Mouse (Mus musculus): ENCODE data around the gene Mfap4.

Mfap4 gene

DNA sequence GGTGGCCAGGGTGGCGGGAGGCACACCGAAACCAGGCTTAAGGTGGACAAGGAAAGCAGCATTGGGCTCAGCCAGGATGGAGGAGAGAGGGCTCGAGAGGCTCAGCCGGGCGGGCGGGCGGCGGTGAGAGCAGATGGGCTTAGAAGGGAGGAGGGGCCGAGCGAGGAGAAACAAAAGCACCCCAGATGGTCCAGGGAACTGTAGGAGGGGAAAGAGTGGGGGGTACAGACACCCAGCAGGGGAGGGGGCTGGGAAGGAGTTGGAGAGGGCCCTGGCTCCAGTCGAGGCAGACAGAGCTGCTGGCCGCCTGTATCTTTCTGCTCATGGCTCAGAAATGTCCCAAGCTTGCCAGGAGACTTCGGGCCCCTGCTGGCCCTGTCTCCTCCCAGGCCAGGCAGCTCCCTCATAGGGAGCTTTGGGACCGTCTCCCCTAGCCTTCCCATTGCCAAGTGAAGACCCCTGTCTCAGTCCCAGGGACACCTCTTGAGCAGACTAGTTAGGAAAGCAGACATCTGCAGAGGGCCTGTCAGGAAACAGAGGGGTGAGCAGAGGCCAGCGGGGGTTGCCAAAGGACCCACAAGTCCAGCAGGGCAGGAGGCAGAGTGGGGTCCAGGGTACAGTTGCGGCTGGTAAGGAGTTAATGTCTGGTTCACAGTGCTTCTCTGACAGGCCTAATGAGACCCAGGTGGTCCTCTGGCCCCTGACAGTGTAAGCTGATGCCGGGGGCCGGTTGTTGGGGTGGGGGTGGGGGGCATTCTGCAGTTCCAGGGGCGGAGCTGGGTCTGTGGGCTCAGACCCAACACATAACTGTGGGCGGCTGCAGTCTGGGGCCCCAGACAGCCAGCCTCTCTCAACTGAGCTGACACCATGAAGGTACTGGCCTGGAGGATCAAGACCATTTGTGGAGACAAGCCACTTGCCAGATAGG is at the start of gene Mfap4:
Mfap4 (plus strand) TSS at position 819 of the 928 bp plus-strand sequence.
- TF ChIP-seq GATA4 (IDR thresholded peaks at IDR 0.05; ENCODE audit: insufficient replicate concordance, low read length) = no peak

DNA sequence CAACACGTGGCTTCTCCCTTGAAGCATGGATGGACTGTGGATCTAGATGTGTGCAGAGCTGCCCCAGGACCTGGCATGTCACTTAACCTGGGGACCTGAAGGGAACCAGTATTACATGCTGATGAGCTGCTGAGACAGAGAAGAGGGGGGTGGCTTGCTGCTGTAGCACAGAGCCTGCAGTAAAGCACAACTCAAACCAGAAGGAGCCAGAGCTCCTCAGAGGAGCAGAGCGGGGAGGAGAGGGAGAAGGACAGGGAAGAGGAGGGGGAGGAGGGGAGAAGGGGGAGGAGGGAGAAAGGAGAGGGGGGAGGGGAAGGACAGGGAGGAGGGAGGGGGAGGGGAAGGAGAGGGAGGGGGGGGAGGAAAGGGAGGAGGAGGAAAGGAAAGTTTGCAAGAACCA is 48.9 kb upstream of the Mfap4 start:
- TF ChIP-seq GATA4 (IDR thresholded peaks at IDR 0.05; ENCODE audit: insufficient replicate concordance, low read length) = no peak

DNA sequence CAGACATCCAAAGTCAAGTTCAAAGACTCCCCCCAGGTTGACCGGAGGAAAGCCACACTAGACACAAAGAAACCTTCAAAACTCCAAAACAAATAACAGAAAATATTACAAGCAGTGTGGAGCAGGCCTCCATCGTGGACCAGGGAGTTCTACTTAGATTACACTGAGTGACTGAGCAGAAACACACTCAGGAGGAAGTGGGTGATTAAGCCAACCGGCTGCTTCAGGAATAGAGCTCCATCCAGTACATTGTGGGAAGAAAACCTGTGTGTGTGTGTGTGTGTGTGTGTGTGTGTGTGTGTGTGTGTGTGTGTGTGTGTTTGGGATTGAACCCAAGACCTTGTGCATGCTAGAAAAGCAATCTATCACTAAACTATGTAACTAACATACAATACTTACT is 46.1 kb upstream of the Mfap4 start:
- no peak for TF ChIP-seq GATA4 (IDR thresholded peaks at IDR 0.05; ENCODE audit: insufficient replicate concordance, low read length)

DNA sequence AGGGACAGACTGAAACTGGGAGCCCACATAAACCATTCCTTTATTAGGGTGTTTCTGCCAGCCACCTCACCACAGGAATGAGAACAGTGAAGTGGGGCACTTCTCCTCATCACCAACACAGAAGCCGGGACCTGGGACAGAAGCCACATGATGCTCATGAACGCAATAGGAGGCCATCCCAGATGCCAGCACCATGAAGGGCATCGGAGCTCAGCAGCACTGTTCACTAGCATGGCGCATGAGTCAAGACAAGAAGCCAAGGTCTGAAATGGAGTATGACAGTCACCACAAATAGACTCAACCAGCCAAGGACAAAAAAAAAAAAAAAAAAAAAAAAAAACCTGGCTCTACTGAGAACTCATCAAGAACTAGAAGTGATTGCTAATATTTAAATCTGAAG is 44.8 kb upstream of the Mfap4 start:
- no peak for TF ChIP-seq GATA4 (IDR thresholded peaks at IDR 0.05; ENCODE audit: insufficient replicate concordance, low read length)

- TF ChIP-seq GATA4 (IDR thresholded peaks at IDR 0.05; ENCODE audit: insufficient replicate concordance, low read length) = no peak
These were observed 43.6 kb upstream of the Mfap4 start for GRCm38 (mm10) chr11:61441670-61442069.

DNA sequence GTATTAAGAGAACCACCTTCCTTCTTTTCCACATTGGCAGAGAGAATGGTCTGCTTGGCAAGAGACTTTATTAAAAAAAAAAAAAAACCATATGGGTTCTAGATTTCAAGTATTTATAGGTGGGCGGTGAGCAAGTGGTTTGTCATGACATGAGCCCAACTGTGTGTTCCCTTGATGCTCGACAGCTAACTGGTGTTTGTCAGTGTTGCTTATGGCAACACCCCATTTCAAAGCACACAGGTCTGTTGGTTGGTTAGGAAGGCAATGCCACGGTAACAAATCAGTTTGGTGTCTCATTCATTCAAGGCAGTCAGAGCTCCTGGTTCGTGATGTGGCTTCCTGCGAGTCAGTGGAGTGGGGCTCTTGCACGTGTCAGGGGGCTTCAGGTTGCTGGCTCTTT is 41.4 kb upstream of the Mfap4 start:
- no peak for TF ChIP-seq GATA4 (IDR thresholded peaks at IDR 0.05; ENCODE audit: insufficient replicate concordance, low read length)

DNA sequence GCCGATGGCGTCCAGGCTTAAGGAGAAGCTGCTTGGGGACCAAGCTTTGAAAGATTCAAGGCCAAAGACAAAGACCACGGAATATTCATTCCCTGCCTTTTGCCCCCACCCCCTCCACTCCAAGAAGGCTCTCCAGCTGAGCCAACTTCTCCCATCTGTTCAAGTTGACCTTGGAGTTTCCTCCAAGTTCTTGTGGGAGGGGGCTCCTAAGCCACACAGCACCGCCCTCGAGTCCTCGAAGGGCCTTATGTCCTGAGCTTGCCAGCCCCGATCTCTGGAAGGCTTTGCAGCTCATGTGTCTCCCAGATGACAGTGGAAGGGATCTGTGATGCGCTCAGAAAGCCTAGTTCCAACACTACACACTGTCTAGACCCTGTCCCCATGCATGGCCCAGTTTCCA is 37.9 kb upstream of the Mfap4 start:
- no peak for TF ChIP-seq GATA4 (IDR thresholded peaks at IDR 0.05; ENCODE audit: insufficient replicate concordance, low read length)

GRCm38 (mm10) chr11:61448041-61448440 is 37.2 kb upstream of the Mfap4 start:
- no peak for TF ChIP-seq GATA4 (IDR thresholded peaks at IDR 0.05; ENCODE audit: insufficient replicate concordance, low read length)

DNA sequence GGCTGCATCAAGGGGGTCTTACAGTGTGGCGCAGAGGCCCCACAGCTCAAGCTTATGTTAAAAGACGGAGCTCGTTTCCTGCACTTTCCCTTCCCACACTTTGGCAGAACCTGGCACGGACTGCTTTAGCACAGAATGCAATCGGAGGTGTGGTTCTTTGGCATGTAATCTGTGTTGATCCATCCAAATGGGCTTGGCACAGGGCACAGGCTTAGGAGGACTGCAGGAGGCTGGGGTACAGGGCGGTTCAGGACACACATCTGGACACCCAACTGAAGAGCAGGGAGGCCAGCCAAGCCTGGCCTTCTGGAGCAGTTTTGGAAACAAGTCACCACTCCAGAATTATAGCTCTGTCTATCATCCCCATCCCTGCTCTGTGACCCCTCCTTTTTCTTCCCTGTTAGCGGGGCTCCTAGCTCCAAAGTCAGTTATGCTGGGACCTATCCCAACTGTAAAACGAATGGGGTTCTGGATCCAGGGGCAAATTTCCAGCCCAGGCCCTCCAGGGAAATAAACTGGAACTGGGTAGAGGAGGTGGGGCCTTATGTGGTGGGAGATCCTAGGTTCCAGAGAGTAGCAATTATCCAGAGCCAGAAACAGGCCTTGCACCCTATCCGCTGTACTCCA is 36.5 kb upstream of the Mfap4 start:
- no peak for TF ChIP-seq GATA4 (IDR thresholded peaks at IDR 0.05; ENCODE audit: insufficient replicate concordance, low read length)

DNA sequence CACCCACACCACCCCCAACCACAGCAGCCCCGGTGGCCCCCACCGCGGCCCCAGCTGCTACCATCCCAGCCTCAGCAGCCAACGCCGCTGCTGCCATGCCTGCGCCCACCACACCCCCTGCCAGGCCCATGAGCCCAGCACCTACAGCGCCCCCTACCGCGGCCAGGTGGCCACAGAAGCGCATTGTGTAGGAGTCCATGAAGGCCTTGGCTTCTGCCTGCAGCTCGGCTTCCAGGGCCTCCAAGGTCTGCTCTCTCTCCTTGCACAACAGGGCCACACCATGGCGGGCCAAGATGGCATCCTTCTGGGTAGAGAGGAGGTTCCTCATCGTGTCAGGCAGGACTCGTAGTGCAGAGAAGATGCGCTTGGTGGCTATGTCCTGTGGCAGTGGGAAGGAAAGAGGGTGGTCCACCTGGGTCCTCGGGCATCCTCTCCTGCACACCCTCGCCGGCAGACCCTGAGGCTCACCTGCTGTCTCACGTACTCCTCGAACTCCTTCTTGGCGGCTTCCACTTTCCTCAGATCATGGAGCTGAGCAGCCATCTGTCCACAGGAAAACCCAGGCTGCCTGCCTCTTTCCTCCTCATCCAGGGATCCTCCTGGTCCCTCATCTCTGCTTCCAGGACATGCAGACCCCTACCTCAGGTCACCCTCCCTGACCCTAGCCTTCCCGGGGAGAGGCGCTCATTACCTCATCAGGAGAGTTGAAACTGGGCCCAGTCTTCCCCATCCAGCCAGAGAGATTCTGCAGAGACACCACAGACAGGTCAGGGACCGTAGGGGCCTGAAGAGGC is 35.5 kb upstream of the Mfap4 start:
- TF ChIP-seq GATA4 (IDR thresholded peaks at IDR 0.05; ENCODE audit: insufficient replicate concordance, low read length) = no peak

GRCm38 (mm10) chr11:61464071-61464470 is 21.2 kb upstream of the Mfap4 start:
- no peak for TF ChIP-seq GATA4 (IDR thresholded peaks at IDR 0.05; ENCODE audit: insufficient replicate concordance, low read length)

DNA sequence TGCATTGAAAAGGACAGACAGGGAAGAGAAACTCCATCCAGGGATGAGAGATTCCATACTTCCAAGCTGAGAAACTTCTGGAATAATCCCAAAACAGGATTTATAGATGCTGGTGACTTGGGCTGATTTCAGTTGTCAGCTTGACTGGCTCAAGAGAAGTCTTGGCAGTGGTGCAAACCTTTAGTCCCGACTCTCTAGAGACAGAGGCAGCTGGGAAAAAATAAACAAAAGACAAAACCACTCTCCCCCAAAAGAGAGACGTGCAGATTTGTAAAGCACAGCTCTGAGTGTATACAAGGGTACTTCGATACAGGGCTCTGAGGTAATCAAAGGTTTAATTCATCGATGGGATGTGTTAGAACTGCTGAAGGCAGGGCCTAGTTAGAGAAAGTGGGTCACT is 19.8 kb upstream of the Mfap4 start:
- no peak for TF ChIP-seq GATA4 (IDR thresholded peaks at IDR 0.05; ENCODE audit: insufficient replicate concordance, low read length)

DNA sequence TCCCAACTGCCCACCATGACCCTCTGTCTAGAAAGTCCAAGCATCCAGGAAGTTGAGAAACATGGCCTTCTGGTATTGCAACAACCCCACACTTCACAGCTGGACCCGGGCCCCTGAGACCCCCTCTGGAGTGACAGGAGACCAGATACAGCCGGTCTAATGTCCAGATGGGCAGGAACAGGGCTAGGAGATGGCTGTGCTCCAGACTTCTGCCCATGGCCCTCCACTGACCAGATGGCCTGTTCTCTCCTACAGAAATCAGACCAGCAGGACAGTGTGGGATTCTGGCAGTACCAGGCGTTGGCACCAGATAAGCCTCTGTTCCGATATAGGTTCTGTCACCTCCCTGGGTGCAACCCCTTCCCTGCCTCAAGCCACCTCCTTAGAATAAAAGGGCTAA is 16.7 kb upstream of the Mfap4 start:
- TF ChIP-seq GATA4 (IDR thresholded peaks at IDR 0.05; ENCODE audit: insufficient replicate concordance, low read length) = no peak

GRCm38 (mm10) chr11:61469317-61469917 is 15.8 kb upstream of the Mfap4 start:
- no peak for TF ChIP-seq GATA4 (IDR thresholded peaks at IDR 0.05; ENCODE audit: insufficient replicate concordance, low read length)

- no peak for TF ChIP-seq GATA4 (IDR thresholded peaks at IDR 0.05; ENCODE audit: insufficient replicate concordance, low read length)
These were observed 14.4 kb upstream of the Mfap4 start for GRCm38 (mm10) chr11:61470880-61471279.
